Mouse (Mus musculus): ENCODE measurements around the gene Hist2h2bb. TPM values are rescaled to one million over a fixed set of nuclear protein-coding genes. Genes with fewer than 3 reads are reported as not detected.
"Not testable (repeated sequence)": the region's sequence is repeated elsewhere in the genome, so short reads cannot be mapped to it uniquely, and the experiment has no call there.

Gene Hist2h2bb
- total RNA-seq, 2 experiments from 2014 or later = 715 to 4,039 TPM

- no peak for ATAC-seq (replicated peaks; ENCODE audit: low FRiP score, poor library complexity, severe bottlenecking)
Observed at GRCm38 (mm10) chr3:96261623-96262022, 7.9 kb upstream of the Hist2h2bb start.

- peak; percentile 80 for ATAC-seq (replicated peaks; ENCODE audit: low FRiP score, poor library complexity, severe bottlenecking)
Observed at GRCm38 (mm10) chr3:96262216-96262875, 7.2 kb upstream of the Hist2h2bb start.

DNA sequence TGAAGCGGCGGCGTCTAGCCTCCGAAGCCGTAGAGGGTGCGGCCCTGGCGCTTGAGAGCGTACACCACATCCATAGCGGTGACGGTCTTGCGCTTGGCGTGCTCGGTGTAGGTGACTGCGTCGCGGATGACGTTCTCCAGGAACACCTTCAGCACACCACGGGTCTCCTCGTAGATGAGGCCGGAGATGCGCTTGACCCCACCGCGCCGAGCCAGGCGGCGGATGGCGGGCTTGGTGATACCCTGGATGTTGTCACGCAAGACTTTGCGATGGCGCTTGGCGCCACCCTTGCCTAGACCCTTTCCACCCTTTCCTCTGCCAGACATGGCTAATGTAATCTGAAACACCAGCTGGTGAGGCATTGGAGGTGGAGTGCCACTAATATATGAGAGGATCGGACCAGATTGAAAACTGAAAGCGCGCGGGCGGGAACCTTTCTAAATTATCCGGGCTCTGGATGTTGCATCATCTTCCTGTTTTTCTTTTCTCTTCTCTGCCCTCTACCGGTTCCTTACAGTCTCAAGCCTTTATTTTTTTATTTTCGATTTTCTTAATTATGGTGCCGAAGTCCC lies 6.5 kb upstream of the Hist2h2bb start, which contains the start of gene Hist2h4:
Gene Hist2h4, minus strand, starts transcription at position 333 of the 572 bp plus-strand sequence.
- ATAC-seq (replicated peaks; ENCODE audit: low FRiP score, poor library complexity, severe bottlenecking) = peak; percentile 71

DNA sequence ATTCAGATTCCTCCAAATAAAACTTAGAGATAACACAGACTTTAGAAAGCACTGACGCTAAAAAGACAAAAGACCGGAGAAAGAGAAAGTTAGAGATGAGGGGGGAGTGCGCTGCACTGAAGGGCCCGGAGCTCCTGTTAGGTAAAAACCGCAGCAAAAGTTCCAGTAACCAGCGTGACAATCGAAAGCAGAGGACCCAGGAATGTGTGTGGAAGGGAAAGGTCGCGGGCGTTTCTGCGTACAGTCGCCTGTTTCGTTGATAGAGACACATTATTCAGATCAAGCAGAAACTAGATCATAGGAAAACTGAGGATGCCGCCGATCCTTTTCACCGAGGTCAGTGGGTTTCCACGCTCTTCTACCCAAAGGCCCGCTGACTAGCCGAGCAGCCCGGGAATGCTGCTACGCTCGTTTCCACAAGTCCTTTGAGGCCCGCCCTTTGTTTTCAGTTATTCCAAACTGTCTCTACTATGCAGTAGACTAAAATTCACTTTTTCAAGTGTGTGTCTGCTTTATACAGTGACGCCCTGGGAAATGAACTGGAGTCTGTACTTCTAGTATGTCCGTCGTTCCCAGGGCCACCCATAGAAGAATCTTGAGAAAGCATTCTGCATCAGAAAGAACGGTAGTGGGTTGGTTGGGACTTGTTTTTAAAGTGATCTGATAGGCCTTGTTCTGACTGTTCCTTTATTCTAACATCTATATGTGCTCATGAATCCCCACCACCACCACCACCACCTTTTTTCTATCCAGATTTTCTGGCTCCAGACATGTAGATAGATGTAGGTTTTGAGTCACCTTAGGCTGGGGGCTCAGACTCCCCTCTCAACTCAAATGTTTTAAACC lies 5.8 kb upstream of the Hist2h2bb start:
- ATAC-seq (replicated peaks; ENCODE audit: low FRiP score, poor library complexity, severe bottlenecking) = 0 out of 2 replicates have a peak, but pooled peaks have one; percentile 14

GRCm38 (mm10) chr3:96264404-96264949 lies 5.1 kb upstream of the Hist2h2bb start:
- ATAC-seq (replicated peaks; ENCODE audit: low FRiP score, poor library complexity, severe bottlenecking) = no peak

- ATAC-seq (replicated peaks; ENCODE audit: low FRiP score, poor library complexity, severe bottlenecking) = no peak
Observed at GRCm38 (mm10) chr3:96266132-96266710, 3.3 kb upstream of the Hist2h2bb start.

- ATAC-seq (replicated peaks; ENCODE audit: low FRiP score, poor library complexity, severe bottlenecking) = no peak
Observed at GRCm38 (mm10) chr3:96267541-96267940, 2.0 kb upstream of the Hist2h2bb start.

GRCm38 (mm10) chr3:96268051-96268775 lies 1.3 kb upstream of the Hist2h2bb start, which contains the start of gene Hist2h3b:
Gene Hist2h3b (plus strand): TSS chr3:96268654.
- peak; percentile 64 for ATAC-seq (replicated peaks; ENCODE audit: low FRiP score, poor library complexity, severe bottlenecking)

DNA sequence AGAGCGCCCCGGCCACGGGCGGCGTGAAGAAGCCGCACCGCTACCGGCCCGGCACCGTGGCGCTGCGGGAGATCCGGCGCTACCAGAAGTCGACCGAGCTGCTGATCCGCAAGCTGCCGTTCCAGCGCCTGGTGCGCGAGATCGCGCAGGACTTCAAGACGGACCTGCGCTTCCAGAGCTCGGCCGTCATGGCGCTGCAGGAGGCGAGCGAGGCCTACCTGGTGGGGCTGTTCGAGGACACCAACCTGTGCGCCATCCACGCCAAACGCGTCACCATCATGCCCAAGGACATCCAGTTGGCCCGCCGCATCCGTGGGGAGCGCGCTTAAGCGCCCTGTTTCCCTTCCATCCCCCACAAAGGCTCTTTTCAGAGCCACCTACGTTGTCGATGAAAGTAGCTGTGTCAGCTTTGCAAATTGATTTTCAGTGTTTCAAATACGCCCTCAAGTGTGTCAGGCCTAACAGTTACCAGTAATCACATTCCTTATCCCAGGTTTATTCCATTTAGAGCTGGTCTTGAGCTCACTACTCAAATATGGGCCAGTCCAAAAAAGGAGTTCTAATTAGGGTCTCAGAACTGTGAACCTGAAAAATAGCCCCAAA lies 675 bp upstream of the Hist2h2bb start:
- peak; percentile 33 for ATAC-seq (replicated peaks; ENCODE audit: low FRiP score, poor library complexity, severe bottlenecking)

DNA sequence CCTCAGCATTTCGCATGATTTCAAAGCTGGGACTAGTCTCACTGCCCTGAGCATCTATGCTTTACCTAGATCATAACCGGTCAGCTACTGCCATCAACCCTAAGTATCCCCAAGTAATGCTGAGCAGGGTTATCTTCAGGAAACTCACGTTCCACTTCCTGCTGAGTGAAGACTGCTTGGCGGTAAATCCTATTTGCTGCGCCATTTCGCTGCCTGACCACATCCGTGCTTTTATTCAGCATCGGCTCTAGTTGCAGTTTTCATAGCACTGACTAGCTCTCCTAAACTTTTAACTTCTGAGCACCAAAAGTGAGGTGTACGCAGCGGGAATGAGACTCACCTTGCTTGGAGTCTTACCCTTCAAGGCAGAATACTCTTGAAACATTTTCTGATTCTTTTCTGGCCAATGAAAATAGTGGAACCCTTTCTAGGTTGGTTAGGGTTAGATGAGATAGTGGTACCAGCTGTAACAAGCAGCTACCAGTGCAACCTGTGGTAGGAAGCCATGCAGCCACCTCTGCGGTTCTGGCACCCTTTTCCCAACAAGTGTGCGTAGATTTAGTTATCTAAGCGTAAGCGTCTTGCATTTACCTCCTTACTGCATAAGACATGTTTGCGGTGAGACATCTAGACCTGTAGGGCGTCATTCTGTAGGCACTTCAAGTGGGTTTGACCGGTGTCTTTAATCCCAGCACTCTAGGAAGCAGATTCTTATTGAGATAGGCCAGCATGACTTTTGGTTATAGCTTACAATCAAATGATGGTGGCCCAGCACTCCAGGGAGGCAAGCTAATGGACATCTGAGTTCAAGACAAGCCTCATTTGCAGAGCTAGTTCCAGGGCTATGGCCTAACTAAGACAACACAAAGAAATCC lies 4.3 kb downstream of the Hist2h2bb start:
- ATAC-seq (replicated peaks; ENCODE audit: low FRiP score, poor library complexity, severe bottlenecking) = no peak

GRCm38 (mm10) chr3:96277428-96277799 lies 7.9 kb downstream of the Hist2h2bb start:
- peak; percentile 62 for ATAC-seq (replicated peaks; ENCODE audit: low FRiP score, poor library complexity, severe bottlenecking)

DNA sequence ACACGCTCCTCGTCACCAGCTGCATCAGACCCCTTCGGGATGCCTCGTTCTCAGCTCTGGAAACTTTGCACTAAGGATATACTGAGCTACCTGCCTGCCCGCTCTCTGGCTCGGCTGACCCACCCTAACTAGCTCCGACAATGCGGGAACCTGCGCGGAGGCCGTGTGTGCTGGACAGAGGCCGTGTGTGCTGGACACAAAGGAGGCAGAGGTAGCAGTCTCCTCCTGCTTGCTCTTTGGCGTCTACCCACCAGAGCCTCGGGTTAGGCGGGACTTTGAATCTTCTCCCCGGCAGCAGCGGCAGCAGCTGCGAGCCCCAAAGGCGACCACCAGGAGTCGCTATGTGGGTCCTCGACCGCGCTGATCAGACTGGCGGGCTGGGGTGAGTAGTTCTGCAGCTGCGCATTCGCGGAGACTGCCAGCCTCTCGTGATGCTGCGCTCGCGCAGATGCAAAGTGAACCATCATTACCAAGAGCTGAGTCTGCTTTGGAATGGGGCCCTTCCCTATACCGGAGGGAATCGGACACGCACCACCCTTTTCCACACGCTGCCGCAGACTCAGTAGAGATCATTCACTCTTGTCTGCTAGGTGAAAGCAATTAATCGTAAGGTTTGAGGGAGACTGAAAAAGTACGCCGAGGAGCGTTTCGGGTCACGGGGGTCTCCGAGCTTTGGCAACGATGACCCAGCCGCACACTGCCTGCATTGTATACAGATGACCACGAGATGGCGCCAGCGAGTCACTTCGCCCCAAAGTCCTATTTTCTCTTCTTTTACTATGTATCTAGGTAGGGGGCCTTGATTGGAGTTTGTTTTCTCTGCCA lies 8.5 kb downstream of the Hist2h2bb start:
- ATAC-seq (replicated peaks; ENCODE audit: low FRiP score, poor library complexity, severe bottlenecking) = peak; percentile 94

DNA sequence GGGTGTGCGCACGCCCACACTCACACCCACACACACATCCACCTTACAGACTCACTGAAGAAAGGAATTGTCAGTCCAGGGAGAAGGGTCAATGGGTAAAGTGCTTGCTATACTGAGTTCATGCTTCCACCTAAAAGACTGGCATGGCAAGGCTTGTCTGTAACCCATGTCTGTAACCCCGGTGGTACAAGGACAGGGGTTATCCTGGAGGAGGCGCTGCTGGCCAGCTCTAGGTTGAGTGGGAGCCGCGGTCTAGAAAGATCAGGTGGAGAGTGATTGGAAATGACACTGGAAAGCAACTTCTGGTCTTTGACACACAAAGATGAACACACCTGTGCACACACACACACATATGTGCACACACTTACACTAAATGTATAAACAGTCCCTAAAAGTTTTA lies 11.1 kb downstream of the Hist2h2bb start:
- ATAC-seq (replicated peaks; ENCODE audit: low FRiP score, poor library complexity, severe bottlenecking) = no peak

DNA sequence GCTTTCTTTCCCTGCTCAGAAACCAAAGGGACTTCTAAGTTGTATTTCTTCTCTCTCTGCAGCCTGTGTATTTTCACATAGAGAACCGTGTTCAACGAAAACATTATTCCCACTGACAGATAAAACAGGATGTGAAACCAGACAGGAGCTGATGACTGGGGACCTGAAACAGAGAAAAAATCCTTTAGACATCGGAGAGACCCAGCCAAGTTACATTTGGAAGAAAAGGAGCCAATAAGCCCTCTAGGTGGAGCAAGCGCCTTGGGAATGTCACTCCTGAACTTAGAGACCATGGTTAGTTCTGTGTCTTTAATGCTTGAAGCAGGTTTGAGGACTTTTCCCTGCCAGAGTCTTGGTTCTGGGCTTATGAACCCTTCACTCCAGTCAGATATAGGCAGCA lies 14.9 kb downstream of the Hist2h2bb start:
- ATAC-seq (replicated peaks; ENCODE audit: low FRiP score, poor library complexity, severe bottlenecking) = no peak

GRCm38 (mm10) chr3:96287334-96287733 lies 17.8 kb downstream of the Hist2h2bb start:
- not testable (repeated sequence) for ATAC-seq (replicated peaks; ENCODE audit: low FRiP score, poor library complexity, severe bottlenecking)

DNA sequence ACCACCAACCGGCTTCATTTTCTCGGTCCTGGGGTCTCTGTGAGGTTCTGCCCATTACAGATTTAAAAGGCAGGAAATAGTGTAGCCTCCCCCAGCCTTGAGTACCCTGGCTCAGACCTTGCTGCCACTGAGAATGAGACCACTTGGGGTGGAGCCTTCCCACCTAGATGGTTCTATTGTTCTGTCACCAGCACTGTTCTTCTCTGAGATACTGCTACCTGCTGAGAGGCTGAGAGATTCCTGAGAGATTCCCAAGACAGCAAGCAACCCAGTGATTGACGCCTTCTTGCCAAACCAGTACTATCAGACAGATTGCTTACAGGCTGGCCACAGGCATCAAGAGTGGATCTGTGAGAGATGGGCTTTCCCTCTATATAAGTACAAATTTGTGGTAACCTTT lies 19.6 kb downstream of the Hist2h2bb start:
- ATAC-seq (replicated peaks; ENCODE audit: low FRiP score, poor library complexity, severe bottlenecking) = no peak

DNA sequence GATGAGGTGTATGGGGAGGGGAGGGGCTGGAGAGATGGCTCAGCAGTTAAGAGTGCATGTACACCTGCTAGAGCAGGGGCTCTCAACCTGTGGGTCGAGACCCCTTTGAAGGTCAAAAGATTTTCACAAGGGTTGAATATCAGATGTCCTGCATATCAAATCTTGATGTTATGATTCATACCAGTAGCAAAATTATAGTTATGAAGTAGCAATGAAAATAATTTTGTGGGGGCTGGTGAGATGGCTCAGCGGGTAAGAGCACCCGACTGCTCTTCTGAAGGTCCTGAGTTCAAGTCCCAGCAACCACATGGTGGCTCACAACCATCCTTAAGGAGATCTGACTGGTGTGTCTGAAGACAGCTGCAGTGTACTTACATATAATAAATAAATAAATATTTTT lies 21.2 kb downstream of the Hist2h2bb start:
- not testable (repeated sequence) for ATAC-seq (replicated peaks; ENCODE audit: low FRiP score, poor library complexity, severe bottlenecking)

Data from erythroblast, adult 5-6 weeks (primary cell).